Mouse (Mus musculus) forebrain, postnatal 0 days (tissue): ENCODE data around the gene Plin2. TPM values are rescaled to one million over a fixed set of nuclear protein-coding genes. Genes with fewer than 3 reads are reported as not detected.
"Not testable (repeated sequence)": the region's sequence is repeated elsewhere in the genome, so short reads cannot be mapped to it uniquely, and the experiment has no call there.

Experiments
- ATAC-seq: fragments of 200-750 bp; cut with Nextera tagmentation; 2 replicates; pipeline ENCODE4 v1.8.0; 2017; ENCODE audit warnings: mild to moderate bottlenecking, moderate library complexity
- DNase-seq: peaks from one replicate; pipeline ENCODE4 v3.0.0-alpha.2; 2015
- H3K27ac ChIP-seq: fragments of 300-500 bp; sonication (generic); 2 replicates; pipeline ENCODE4 v1.5.1; 2014; ENCODE audit warnings: low read depth, mild to moderate bottlenecking, antibody characterized with exemption, low read length, moderate library complexity, mixed read lengths
- H3K27me3 ChIP-seq: fragments of 300-500 bp; sonication (generic); 2 replicates; pipeline ENCODE4 v1.6.1; 2014; ENCODE audit warnings: mild to moderate bottlenecking, low read length, mixed read lengths; ENCODE audit not compliant: insufficient read depth
- H3K36me3 ChIP-seq: fragments of 300-500 bp; sonication (generic); 2 replicates; pipeline ENCODE4 v1.6.1; 2014; ENCODE audit warnings: mild to moderate bottlenecking, moderate library complexity; ENCODE audit not compliant: insufficient read depth
- H3K4me1 ChIP-seq: fragments of 300-500 bp; sonication (generic); 2 replicates; pipeline ENCODE4 v1.6.1; 2014; ENCODE audit warnings: antibody characterized with exemption; ENCODE audit not compliant: insufficient read depth
- H3K4me2 ChIP-seq: fragments of 300-500 bp; sonication (generic); 2 replicates; pipeline ENCODE4 v1.6.1; 2014; ENCODE audit warnings: low read depth, mild to moderate bottlenecking, moderate library complexity
- H3K4me3 ChIP-seq: fragments of 300-500 bp; sonication (generic); 2 replicates; pipeline ENCODE4 v1.5.1; 2014; ENCODE audit warnings: low read depth, low read length, mixed read lengths
- H3K9ac ChIP-seq: fragments of 300-500 bp; sonication (generic); 2 replicates; pipeline ENCODE4 v1.6.1; 2014; ENCODE audit warnings: mild to moderate bottlenecking
- H3K9me3 ChIP-seq: fragments of 300-500 bp; sonication (generic); 2 replicates; pipeline ENCODE4 v1.6.1; 2016; ENCODE audit warnings: low read length
- CTCF ChIP-seq: sonication (generic); IDR thresholded peaks from 2 replicates; pipeline ENCODE4 v1.5.1; 2016; ENCODE audit warnings: antibody characterized with exemption, control low read depth, low read depth
- WGBS: fragments of 180-500 bp; shearing (Covaris S2); extraction: QIAGEN DNeasy Blood & Tissue Kit; methylation state at CpG from one replicate; pipeline ENCODE4 v1.1.7; 2014; 5-methylcytosine and 5-hydroxymethylcytosine counted together
- polyA plus RNA-seq: library from polyadenylated mRNA; unstranded; fragments of >200 nt; fragmentation: Nextera tagmentation; extraction: Ambion mirVana; gene quantifications from 2 replicates; pipeline ENCODE4 v1.2.1, GENCODE M21; 2015
- total RNA-seq: library from RNA; depleted of rRNA; stranded (reverse); fragments of >200 nt; gene quantifications from 2 replicates; pipeline ENCODE4 v1.2.3, GENCODE M21; 2014

The Plin2 gene
- total and polyA plus RNA-seq, 2 experiments from 2014 or later = 32.7 to 36.2 TPM

DNA sequence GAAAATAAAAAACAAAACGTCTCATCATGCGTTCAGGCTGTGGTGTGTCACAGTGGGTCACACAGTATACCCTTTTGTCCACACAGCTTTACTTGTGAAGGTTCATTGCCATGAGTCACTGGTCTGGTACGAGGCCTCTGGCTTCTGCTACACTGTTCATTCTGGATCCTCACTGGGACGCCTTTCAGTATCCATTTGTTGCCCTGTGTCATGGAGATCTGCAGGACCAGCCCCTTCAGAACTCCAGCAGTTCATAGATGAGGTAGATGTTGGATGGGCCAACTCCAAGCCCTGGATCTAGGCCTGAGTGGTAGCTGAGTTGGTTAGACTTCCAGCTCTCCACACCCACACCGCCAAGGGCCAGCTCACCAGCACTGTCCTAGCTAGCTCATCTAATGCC, 13.9 kb upstream of the Plin2 start:
- Histone ChIP-seq H3K9me3 (no peaks in the 10 kb centered on the region), H3K4me1 (no peaks in the 10 kb centered on the region), H3K4me3 (no peak overlapping the region), H3K27me3 (no peaks in the 10 kb centered on the region), H3K36me3 (no peaks in the 10 kb centered on the region), H3K27ac (no peak overlapping the region), H3K9ac (no peak overlapping the region), H3K4me2 (no peak overlapping the region)
- DNase-seq (no peak), ATAC-seq (no peak)
- TF ChIP-seq CTCF = no peak
- WGBS = 86% methylated on average over 5 of the region's 5 CpGs

DNA sequence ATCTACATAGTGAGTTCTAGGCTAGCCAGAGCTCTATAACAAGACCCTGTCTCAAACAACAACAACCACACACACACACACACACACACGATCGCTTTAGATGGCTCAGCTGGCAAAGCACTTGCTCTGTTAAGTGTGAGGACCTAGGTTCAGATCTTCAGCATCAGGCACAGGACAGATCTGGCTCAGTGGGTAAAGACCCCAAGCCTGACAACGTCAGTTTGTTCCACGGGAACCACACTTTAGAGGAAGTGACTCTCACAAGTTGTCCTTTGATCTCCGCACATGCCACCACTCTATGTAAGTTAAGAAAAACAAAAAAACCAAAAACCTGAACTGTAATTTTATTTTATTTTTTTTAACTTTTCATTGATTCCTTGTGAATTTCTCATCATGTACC, 13.4 kb upstream of the Plin2 start:
- 93% methylated on average over 5 of the region's 5 CpGs for WGBS
- no peak overlapping the region for H3K27ac ChIP-seq
- no peaks in the 10 kb centered on the region for H3K9me3 ChIP-seq
- H3K4me3 ChIP-seq = no peak overlapping the region
- no peak overlapping the region for H3K9ac ChIP-seq
- ATAC-seq (no peak), DNase-seq (no peak)
- no peaks in the 10 kb centered on the region for H3K4me1 ChIP-seq
- H3K36me3 ChIP-seq = no peaks in the 10 kb centered on the region
- TF ChIP-seq CTCF = no peak
- H3K4me2 ChIP-seq = no peak overlapping the region
- no peaks in the 10 kb centered on the region for H3K27me3 ChIP-seq

DNA sequence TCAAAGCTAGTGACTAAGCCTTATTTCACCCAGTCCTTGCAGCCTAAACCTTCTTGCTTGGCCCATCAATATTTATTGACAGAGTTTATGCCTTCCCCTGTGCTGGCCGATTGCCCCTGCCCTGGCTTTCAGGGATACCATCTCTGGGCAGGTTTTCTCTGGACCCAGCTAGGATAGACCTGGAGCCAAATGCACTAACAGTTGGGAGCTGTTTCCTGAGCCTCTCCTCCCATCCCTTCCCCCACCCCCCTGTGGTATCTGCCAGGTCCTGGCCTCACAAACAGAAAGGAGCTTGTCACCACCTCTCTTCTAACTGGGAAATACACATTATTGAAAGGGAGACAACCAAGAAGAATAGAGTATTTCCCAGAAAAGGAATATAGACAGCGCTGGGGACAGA, 12.0 kb upstream of the Plin2 start:
- 82% methylated on average over 2 of the region's 2 CpGs for whole genome bisulfite sequencing
- H3K4me1 ChIP-seq = no peaks in the 10 kb centered on the region

DNA sequence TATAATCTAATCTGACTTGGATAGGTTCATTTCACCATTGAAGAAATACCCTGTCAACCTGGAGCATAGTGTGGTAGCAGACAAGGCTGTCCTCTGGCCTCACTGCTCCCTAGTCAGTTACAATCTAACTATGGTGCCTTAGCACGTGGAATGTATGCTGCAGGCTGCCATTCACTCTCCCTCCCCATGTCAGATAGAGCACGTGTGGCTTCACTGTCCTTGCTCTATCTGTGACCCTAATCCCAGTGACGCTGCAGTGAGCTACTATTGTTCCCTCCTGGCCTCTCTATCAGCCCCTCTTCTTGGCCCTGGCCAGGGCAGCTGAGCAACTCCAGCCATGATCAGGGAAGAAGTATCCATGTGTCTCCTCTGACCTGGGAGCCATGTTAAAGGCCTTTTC, 11.6 kb upstream of the Plin2 start:
- no peaks in the 10 kb centered on the region for H3K27me3 ChIP-seq
- TF ChIP-seq CTCF = no peak
- DNase-seq (no peak), ATAC-seq (no peak)
- no peak overlapping the region for H3K4me2 ChIP-seq
- no peaks in the 10 kb centered on the region for H3K9me3 ChIP-seq
- H3K27ac ChIP-seq = no peak overlapping the region
- H3K4me3 ChIP-seq = no peak overlapping the region
- H3K36me3 ChIP-seq = no peaks in the 10 kb centered on the region
- WGBS = 28% methylated on average over 3 of the region's 3 CpGs
- H3K9ac ChIP-seq = no peak overlapping the region
- H3K4me1 ChIP-seq = no peaks in the 10 kb centered on the region

More for the DNA sequence above, 12.0 kb upstream of the Plin2 start:
- no peak overlapping the region for H3K27ac ChIP-seq
- no peak overlapping the region for H3K4me2 ChIP-seq
- H3K9me3 ChIP-seq = no peaks in the 10 kb centered on the region
- ATAC-seq (no peak), DNase-seq (no peak)
- H3K27me3 ChIP-seq = no peaks in the 10 kb centered on the region
- no peaks in the 10 kb centered on the region for H3K36me3 ChIP-seq
- H3K9ac ChIP-seq = no peak overlapping the region
- no peak for TF ChIP-seq CTCF
- H3K4me3 ChIP-seq = no peak overlapping the region

DNA sequence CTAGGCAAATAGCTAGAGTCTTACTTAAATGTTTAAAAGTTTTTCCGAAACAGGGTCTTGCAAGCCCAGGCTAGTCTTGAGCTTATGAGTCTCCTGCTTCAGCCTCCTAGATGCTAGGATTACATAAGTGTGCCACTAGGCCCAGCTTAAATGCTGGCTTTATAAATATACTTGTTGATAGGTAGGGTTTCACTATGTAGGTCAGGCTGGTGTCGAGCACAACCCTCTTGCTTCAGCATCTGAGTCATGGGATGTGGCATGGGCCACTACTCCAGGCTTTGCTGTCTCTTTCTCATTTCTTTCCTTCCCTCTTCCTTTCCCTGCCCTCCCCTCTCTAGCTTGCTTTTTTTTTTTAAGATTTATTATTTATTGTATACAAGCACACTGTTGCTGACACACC, 9.8 kb upstream of the Plin2 start:
- Histone ChIP-seq H3K9me3 (no peaks in the 10 kb centered on the region), H3K4me1 (no peaks in the 10 kb centered on the region), H3K9ac (no peak overlapping the region), H3K27ac (no peak overlapping the region), H3K36me3 (no peaks in the 10 kb centered on the region), H3K4me3 (no peak overlapping the region), H3K27me3 (no peaks in the 10 kb centered on the region), H3K4me2 (no peak overlapping the region)
- 92% methylated on average over 2 of the region's 2 CpGs for WGBS
- no peak for TF ChIP-seq CTCF
- ATAC-seq (no peak), DNase-seq (no peak)

DNA sequence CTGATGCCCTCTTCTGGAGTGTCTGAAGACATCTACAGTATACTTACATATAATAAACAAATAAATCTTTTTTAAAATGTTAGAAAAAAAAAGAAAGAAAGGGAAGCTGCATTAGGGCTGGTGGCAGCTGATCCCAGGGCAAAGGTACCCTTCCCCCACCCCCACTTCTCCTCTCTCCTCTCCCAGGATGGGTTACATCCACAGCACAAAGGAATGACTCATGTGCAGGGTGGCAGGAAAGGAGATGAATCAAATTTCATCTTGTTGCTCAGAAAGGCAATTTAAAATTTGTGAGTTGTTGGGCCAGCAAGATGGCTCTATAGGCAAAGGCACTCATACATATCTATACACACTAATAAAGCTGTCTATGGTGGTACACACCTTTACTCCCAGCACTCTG, 6.9 kb upstream of the Plin2 start:
- Histone ChIP-seq H3K4me1 (no peaks in the 10 kb centered on the region), H3K9me3 (no peaks in the 10 kb centered on the region), H3K27ac (no peak overlapping the region), H3K27me3 (no peaks in the 10 kb centered on the region), H3K9ac (no peak overlapping the region), H3K4me3 (no peak overlapping the region), H3K4me2 (no peak overlapping the region), H3K36me3 (no peaks in the 10 kb centered on the region)
- no peak for TF ChIP-seq CTCF
- DNase-seq = no peak
- no peak for ATAC-seq

DNA sequence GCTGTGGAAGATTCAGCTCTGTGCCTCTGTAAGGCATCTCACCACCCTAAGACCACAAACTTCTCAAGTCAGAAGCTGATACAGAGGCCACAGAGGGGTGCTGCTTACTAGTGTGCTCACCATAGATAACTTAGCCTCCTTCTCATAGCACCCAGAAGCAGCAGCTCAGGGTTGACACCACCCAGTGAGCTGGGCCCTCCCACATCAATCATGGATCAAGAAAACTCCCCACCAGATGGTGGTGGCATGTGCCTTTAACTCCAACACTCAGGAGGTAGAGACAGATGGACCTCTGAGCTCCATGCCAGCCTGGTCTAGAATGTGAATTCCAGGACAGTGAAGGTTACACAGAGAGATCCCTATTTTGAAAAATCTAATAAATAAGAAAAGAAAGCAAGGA, 4.9 kb upstream of the Plin2 start:
- not testable (repeated sequence) for H3K9ac ChIP-seq, H3K36me3 ChIP-seq

DNA sequence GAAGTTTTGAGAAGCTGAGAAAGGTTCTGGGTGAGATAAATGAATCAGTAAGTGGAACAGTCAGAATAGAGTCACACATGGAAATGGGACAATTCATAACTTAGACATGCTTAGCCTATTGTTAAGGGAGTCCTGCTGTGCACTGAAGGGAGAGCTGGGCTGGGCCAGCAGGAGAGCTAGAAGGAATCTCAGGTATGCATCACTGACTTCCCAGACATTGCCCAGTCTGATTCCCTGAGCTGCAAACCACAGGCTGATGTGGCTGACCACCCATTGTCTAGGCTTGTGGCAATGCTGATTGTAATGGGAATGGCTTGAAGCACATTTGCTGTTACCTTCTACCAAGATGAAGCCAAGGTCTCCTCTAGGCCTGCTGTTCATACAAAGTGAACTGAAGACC, 4.3 kb upstream of the Plin2 start:
- not testable (repeated sequence) for H3K4me1 ChIP-seq, H3K36me3 ChIP-seq, H3K9me3 ChIP-seq, DNase-seq, H3K4me2 ChIP-seq, ATAC-seq, H3K9ac ChIP-seq, H3K27ac ChIP-seq, H3K27me3 ChIP-seq, H3K4me3 ChIP-seq

More for the DNA sequence above, 4.9 kb upstream of the Plin2 start:
- ATAC-seq, DNase-seq, H3K9me3 ChIP-seq, H3K27ac ChIP-seq, H3K4me2 ChIP-seq, H3K4me1 ChIP-seq, H3K27me3 ChIP-seq, H3K4me3 ChIP-seq: not testable (repeated sequence)
